Mouse (Mus musculus) MEL (cell line): ENCODE results near the gene Lbx2. TPM values are rescaled to one million over a fixed set of nuclear protein-coding genes. Genes with fewer than 3 reads are reported as not detected.
A peak's percentile ranks its signal among the peaks of the same experiment; 100 is the strongest.

Experiments
- DNase-seq: peaks from one replicate; pipeline ENCODE4 v3.0.0; 2011; ENCODE audit warnings: low read depth, low spot score
- H3K27ac ChIP-seq: 2 replicates; pipeline ENCODE4 v1.5.1; 2012; ENCODE audit warnings: low read depth, mild to moderate bottlenecking, control low read depth, low read length, moderate library complexity; ENCODE audit not compliant: control insufficient read depth
- H3K27me3 ChIP-seq, 2 experiments: fragments of 150-350 bp in 1 of 2; sonication (generic) in 1 of 2; 2 replicates each; pipeline ENCODE4 v1.6.1; 2012; ENCODE audit warnings: low read length in 2 of 2, mild to moderate bottlenecking in 2 of 2, improper control_type of control experiment in 1 of 2, moderate library complexity in 1 of 2; ENCODE audit not compliant: insufficient read depth in 2 of 2, control insufficient read depth in 1 of 2
- H3K36me3 ChIP-seq, 2 experiments: 2 replicates each; pipeline ENCODE4 v1.6.1; 2012 to 2014; ENCODE audit warnings: low read length in 2 of 2, improper control_type of control experiment in 1 of 2, inconsistent platforms in 1 of 2, mild to moderate bottlenecking in 1 of 2; ENCODE audit not compliant: insufficient read depth in 2 of 2, control insufficient read depth in 1 of 2
- H3K4me1 ChIP-seq, 2 experiments: fragments of 150-350 bp in 1 of 2; sonication (generic) in 1 of 2; 2 replicates each; pipeline ENCODE4 v1.6.1; 2012; ENCODE audit warnings: low read length in 2 of 2, improper control_type of control experiment in 1 of 2, mild to moderate bottlenecking in 1 of 2; ENCODE audit not compliant: insufficient read depth in 2 of 2, control insufficient read depth in 1 of 2
- H3K4me3 ChIP-seq, 2 experiments: fragments of 150-350 bp in 1 of 2; sonication (generic) in 1 of 2; 2 replicates each; pipeline ENCODE4 v1.5.1; 2012; ENCODE audit warnings: low read depth in 2 of 2, low read length in 2 of 2, mild to moderate bottlenecking in 2 of 2, moderate library complexity in 2 of 2, control low read depth in 1 of 2, improper control_type of control experiment in 1 of 2; ENCODE audit not compliant: control insufficient read depth in 1 of 2, insufficient read depth in 1 of 2
- H3K79me2 ChIP-seq: 2 replicates; pipeline ENCODE4 v1.6.1; 2012; ENCODE audit warnings: mild to moderate bottlenecking, low read length, moderate library complexity; ENCODE audit not compliant: control insufficient read depth, poor library complexity, insufficient read depth
- H3K9ac ChIP-seq: 2 replicates; pipeline ENCODE4 v1.6.1; 2012; ENCODE audit warnings: low read depth, mild to moderate bottlenecking, control low read depth, low read length, moderate library complexity; ENCODE audit not compliant: control insufficient read depth, poor library complexity, severe bottlenecking
- H3K9me3 ChIP-seq: fragments of 150-350 bp; sonication (generic); replicated peaks from 2 replicates; pipeline ENCODE4 v1.6.1; 2012; ENCODE audit warnings: mild to moderate bottlenecking, low read length, improper control_type of control experiment, moderate library complexity; ENCODE audit not compliant: insufficient read depth
- BHLHE40 ChIP-seq: IDR thresholded peaks from 2 replicates; pipeline ENCODE4 v1.6.1; 2012; ENCODE audit warnings: low read depth, mild to moderate bottlenecking, inconsistent platforms, low read length, improper control_type of control experiment, borderline replicate concordance
- CHD1 ChIP-seq: IDR thresholded peaks from 2 replicates; pipeline ENCODE4 v1.6.1; 2012; ENCODE audit warnings: low read depth, mild to moderate bottlenecking, inconsistent platforms, low read length, improper control_type of control experiment
- CHD2 ChIP-seq: IDR thresholded peaks from 2 replicates; pipeline ENCODE4 v1.6.1; 2011; ENCODE audit warnings: low read length, improper control_type of control experiment
- EP300 ChIP-seq, 2 experiments: IDR thresholded peaks; 2 replicates each; pipeline ENCODE4 v1.6.1; 2011; ENCODE audit warnings: improper control_type of control experiment in 2 of 2, low read length in 2 of 2, low read depth in 1 of 2, mild to moderate bottlenecking in 1 of 2
- GABPA ChIP-seq: IDR thresholded peaks from 2 replicates; pipeline ENCODE4 v1.6.1; 2012; ENCODE audit warnings: low read depth, mild to moderate bottlenecking, inconsistent platforms, low read length, improper control_type of control experiment, moderate library complexity
- JUND ChIP-seq: IDR thresholded peaks from 2 replicates; pipeline ENCODE4 v1.6.1; 2011; ENCODE audit warnings: low read depth, mild to moderate bottlenecking, improper control_type of control experiment, low read length
- KAT2A ChIP-seq: conservative IDR thresholded peaks from 2 replicates; pipeline ENCODE4 v1.6.1; 2012; ENCODE audit warnings: low read depth, low read length, improper control_type of control experiment, inconsistent platforms
- MAZ ChIP-seq: IDR thresholded peaks from 2 replicates; pipeline ENCODE4 v1.6.1; 2012; ENCODE audit warnings: low read depth, mild to moderate bottlenecking, inconsistent platforms, low read length, improper control_type of control experiment
- MEF2A ChIP-seq: IDR thresholded peaks from 2 replicates; pipeline ENCODE4 v1.6.1; 2014; ENCODE audit warnings: low read depth, mild to moderate bottlenecking, inconsistent platforms, low read length, improper control_type of control experiment; ENCODE audit not compliant: poor library complexity, insufficient replicate concordance, severe bottlenecking; ENCODE audit errors: extremely low read depth
- MXI1 ChIP-seq: IDR thresholded peaks from 2 replicates; pipeline ENCODE4 v1.6.1; 2011; ENCODE audit warnings: mild to moderate bottlenecking, low read depth, low read length, improper control_type of control experiment
- MYC ChIP-seq: IDR thresholded peaks from 2 replicates; pipeline ENCODE4 v1.6.1; 2011; ENCODE audit warnings: low read depth, mild to moderate bottlenecking, low read length, improper control_type of control experiment, moderate library complexity
- NELFE ChIP-seq: IDR thresholded peaks from 2 replicates; pipeline ENCODE4 v1.6.1; 2011; ENCODE audit warnings: low read depth, low read length, improper control_type of control experiment
- NRF1 ChIP-seq: IDR thresholded peaks from 2 replicates; pipeline ENCODE4 v1.6.1; 2014; ENCODE audit warnings: low read depth, mild to moderate bottlenecking, inconsistent platforms, low read length, improper control_type of control experiment, moderate library complexity; ENCODE audit not compliant: poor library complexity, insufficient read depth, severe bottlenecking
- POLR2AphosphoS5 ChIP-seq: IDR thresholded peaks from 2 replicates; pipeline ENCODE4 v1.6.1; 2012; ENCODE audit warnings: low read depth, borderline replicate concordance, mild to moderate bottlenecking, inconsistent platforms, low read length, moderate library complexity, mixed read lengths
- RCOR1 ChIP-seq: IDR thresholded peaks from 2 replicates; pipeline ENCODE4 v1.6.1; 2012; ENCODE audit warnings: low read depth, mild to moderate bottlenecking, inconsistent platforms, low read length, improper control_type of control experiment
- SMC3 ChIP-seq: IDR thresholded peaks from 2 replicates; pipeline ENCODE4 v1.6.1; 2011; ENCODE audit warnings: low read depth, low read length, improper control_type of control experiment
- USF1 ChIP-seq: IDR thresholded peaks from 2 replicates; pipeline ENCODE4 v1.6.1; 2014; ENCODE audit warnings: low read depth, mild to moderate bottlenecking, inconsistent platforms, low read length, improper control_type of control experiment, moderate library complexity
- USF2 ChIP-seq, 2 experiments: IDR thresholded peaks; 2 replicates each; pipeline ENCODE4 v1.6.1; 2011 to 2012; ENCODE audit warnings: improper control_type of control experiment in 2 of 2, low read length in 2 of 2, borderline replicate concordance in 1 of 2, inconsistent platforms in 1 of 2, low read depth in 1 of 2, mild to moderate bottlenecking in 1 of 2; ENCODE audit not compliant: insufficient read depth in 1 of 2
- polyA plus RNA-seq, 2 experiments: library from polyadenylated mRNA; stranded (reverse) in 1 of 2; unstranded in 1 of 2; fragments of >175 nt in 1 of 2; fragments of >200 nt in 1 of 2; gene quantifications; 2 replicates each; pipeline versions ENCODE4 v1.2.1 to v1.2.4; 2012; ENCODE audit warnings: low replicate concordance in 2 of 2, low read depth in 1 of 2; ENCODE audit not compliant: insufficient read length in 2 of 2, insufficient read depth in 1 of 2, missing spikeins in 1 of 2
- total RNA-seq: library from RNA; depleted of rRNA; stranded (reverse); fragments of 300-350 nt; gene quantifications from 2 replicates; pipeline ENCODE4 v1.2.3, GENCODE M21; 2012

Gene Lbx2
- total and polyA plus RNA-seq, 3 experiments = 0.58 to 0.85 TPM; not detected in 1

DNA sequence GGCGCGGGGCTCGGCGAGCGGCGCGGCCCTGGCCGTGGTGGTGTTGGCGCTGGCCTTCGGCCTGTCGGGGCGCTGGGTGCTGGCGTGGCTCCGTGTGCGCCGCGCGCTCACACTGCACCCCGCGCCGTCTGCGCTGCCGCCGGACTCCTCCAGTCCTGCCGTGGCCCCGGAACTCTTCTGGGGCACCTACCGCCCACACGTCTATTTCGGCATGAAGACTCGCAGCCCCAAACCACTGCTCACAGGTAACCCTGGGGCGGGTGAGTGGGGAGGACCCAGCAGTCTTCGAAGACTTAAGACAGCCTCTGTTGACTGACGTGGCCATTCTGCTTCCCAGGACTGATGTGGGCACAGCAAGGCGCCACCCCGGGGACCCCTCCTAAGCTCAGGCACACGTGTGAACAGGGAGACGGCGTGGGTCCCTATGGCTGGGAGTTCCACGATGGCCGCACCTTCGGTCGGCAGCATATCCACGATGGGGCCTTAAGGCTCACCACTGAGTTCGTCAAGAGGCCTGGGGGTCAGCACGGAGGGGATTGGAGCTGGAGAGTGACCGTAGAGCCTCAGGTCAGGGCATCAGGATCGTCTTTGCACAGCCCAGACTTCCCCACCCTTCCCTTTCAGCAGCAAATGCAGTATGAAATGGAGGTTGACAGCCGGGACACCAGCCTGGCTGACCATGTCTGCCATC lies 29.7 kb downstream of the Lbx2 start:
- DNase-seq = peak; percentile 50
- peaks cover 0 to 15% of the 10 kb centered on the region in 2 experiments; a peak in 3 of 4 replicates for H3K36me3 ChIP-seq
- peaks cover 34% of the 10 kb centered on the region for H3K79me2 ChIP-seq
- H3K9ac ChIP-seq = peak overlapping the region; percentile 88
- peak overlapping the region; percentile 89 to 94 for H3K4me3 ChIP-seq
- no peaks in the 10 kb centered on the region for H3K9me3 ChIP-seq
- H3K27me3 ChIP-seq = no peaks in the 10 kb centered on the region
- peaks cover 0 to 19% of the 10 kb centered on the region in 2 experiments; a peak in 2 of 4 replicates for H3K4me1 ChIP-seq
- peak overlapping the region; percentile 4 for H3K27ac ChIP-seq
- TF ChIP-seq MAZ (no peak), BHLHE40 (no peak), MYC (peak; percentile 63; the same call in 1 of the 2 replicates), USF1 (no peak), POLR2AphosphoS5 (no peak), SMC3 (no peak), MXI1 (peak; percentile 27), RCOR1 (no peak), MEF2A (no peak), GABPA (no peak), NRF1 (peak; percentile 2; the same call in 1 of the 2 replicates), EP300 (IDR thresholded peaks at IDR 0.05; ENCODE audit: low read depth in 1 of 2, low read length in 2 of 2) (no peak)

DNA sequence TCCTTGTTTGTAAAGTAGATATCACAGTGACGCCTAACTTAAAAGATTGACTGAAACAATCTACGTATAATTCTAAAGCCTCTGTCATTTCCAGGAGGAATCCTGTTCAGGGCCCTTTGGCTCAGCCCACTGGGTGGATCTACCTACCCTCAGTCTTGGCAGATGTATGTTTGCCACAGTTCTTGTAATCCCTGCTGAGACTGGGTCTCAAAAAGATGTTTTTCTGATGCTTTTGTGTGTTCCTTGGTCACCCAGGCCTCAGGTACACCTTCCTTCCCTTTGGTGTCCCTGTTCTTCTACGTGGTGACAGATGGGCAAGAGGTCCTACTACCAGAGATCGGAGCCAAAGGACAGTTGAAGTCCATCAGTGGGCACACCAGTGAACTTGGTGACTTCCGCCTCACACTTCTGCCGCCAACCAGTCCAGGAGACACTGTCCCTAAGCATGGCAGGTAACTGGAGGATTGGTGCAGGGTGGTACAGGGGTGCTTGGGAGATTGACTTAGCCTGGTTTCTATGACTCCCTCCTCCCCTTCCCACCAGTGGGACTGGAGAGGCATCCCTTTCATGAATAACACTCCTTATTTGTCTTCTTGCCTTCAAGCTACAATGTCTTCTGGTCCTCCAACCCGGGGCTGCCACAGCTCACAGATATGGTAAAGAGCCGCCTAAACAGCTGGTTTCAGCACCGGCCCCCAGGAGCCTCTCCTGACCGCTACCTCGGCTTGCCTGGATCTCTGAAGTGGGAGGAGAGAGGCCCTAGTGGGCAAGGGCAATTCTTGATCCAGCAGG lies 30.4 kb downstream of the Lbx2 start:
- Histone ChIP-seq H3K4me1 (peaks cover 0 to 19% of the 10 kb centered on the region in 2 experiments; a peak in 2 of 4 replicates), H3K36me3 (peaks cover 0 to 15% of the 10 kb centered on the region in 2 experiments; a peak in 2 of 4 replicates), H3K9ac (peak overlapping the region; percentile 88), H3K27ac (peak overlapping the region; percentile 4), H3K9me3 (no peaks in the 10 kb centered on the region), H3K27me3 (no peaks in the 10 kb centered on the region), H3K79me2 (peaks cover 35% of the 10 kb centered on the region), H3K4me3 (peak overlapping the region; percentile 89 to 94)
- TF ChIP-seq CHD1 (no peak), JUND (no peak), USF2 (IDR thresholded peaks at IDR 0.05; ENCODE audit: borderline replicate concordance in 1 of 2, insufficient read depth in 1 of 2, low read depth in 1 of 2, low read length in 2 of 2) (no peak), KAT2A (no peak), CHD2 (no peak), NELFE (no peak)
- no peak for DNase-seq
